Mouse (Mus musculus): ENCODE measurements at regions not wholly inside any gene's neighbourhood (a gene's known extent, or its start where the extent isn't known, plus 50 kb on each side); places are given as distances from the start of the nearest gene placed in this dataset.

GRCm38 (mm10) chr13:35212276-35212675 is 185.4 kb upstream of the Eci2 start:
- no peak for DNase-seq (ENCODE audit: low spot score in 2 of 2)

GRCm38 (mm10) chr13:35214219-35214618 is 187.3 kb upstream of the Eci2 start:
- no peak for DNase-seq (ENCODE audit: low spot score in 2 of 2)

- no peak for DNase-seq (ENCODE audit: low spot score in 2 of 2)
Observed at GRCm38 (mm10) chr13:35226142-35226829, 199.4 kb upstream of the Eci2 start.

GRCm38 (mm10) chr13:35226944-35227343 is 200.0 kb upstream of the Eci2 start:
- no peak for DNase-seq (ENCODE audit: low spot score in 2 of 2)

GRCm38 (mm10) chr13:35229601-35230000 is 202.7 kb upstream of the Eci2 start:
- DNase-seq (ENCODE audit: low spot score in 2 of 2), result no peak

GRCm38 (mm10) chr13:35233636-35234035 is 206.7 kb upstream of the Eci2 start:
- no peak for DNase-seq (ENCODE audit: low spot score in 2 of 2)

GRCm38 (mm10) chr13:35241443-35241842 is 214.5 kb upstream of the Eci2 start:
- peak; percentile 9 to 22 for DNase-seq (ENCODE audit: low spot score in 2 of 2)

- no peak for DNase-seq (ENCODE audit: low spot score in 2 of 2)
Observed at GRCm38 (mm10) chr13:35243946-35244345, 217.1 kb upstream of the Eci2 start.

GRCm38 (mm10) chr13:35257386-35257785 is 230.5 kb upstream of the Eci2 start:
- DNase-seq (ENCODE audit: low spot score in 2 of 2), result no peak

- no peak for DNase-seq (ENCODE audit: low spot score in 2 of 2)
Observed at GRCm38 (mm10) chr13:35258720-35259119, 231.8 kb upstream of the Eci2 start.

- DNase-seq (ENCODE audit: low spot score in 2 of 2), result no peak
Observed at GRCm38 (mm10) chr13:35283959-35284358, 257.1 kb upstream of the Eci2 start.

- DNase-seq (ENCODE audit: low spot score in 2 of 2), result no peak
Observed at GRCm38 (mm10) chr13:35302088-35302487, 275.2 kb upstream of the Eci2 start.

- DNase-seq (ENCODE audit: low spot score in 2 of 2), result no peak
Observed at GRCm38 (mm10) chr13:35316772-35317171, 289.9 kb upstream of the Eci2 start.

- DNase-seq (ENCODE audit: low spot score in 2 of 2), result no peak
Observed at GRCm38 (mm10) chr13:35326682-35327242, 299.9 kb upstream of the Eci2 start.

- no peak for DNase-seq (ENCODE audit: low spot score in 2 of 2)
Observed at GRCm38 (mm10) chr13:35328320-35328719, 301.4 kb upstream of the Eci2 start.

GRCm38 (mm10) chr13:35330926-35331325 is 304.0 kb upstream of the Eci2 start:
- no peak for DNase-seq (ENCODE audit: low spot score in 2 of 2)

GRCm38 (mm10) chr13:35345507-35346129 is 314.0 kb upstream of the Cdyl start:
- DNase-seq (ENCODE audit: low spot score in 2 of 2), result no peak

- no peak for DNase-seq (ENCODE audit: low spot score in 2 of 2)
Observed at GRCm38 (mm10) chr13:35348283-35348682, 311.4 kb upstream of the Cdyl start.

GRCm38 (mm10) chr13:35359345-35359744 is 300.3 kb upstream of the Cdyl start:
- no peak for DNase-seq (ENCODE audit: low spot score in 2 of 2)

GRCm38 (mm10) chr13:35377487-35377886 is 282.1 kb upstream of the Cdyl start:
- DNase-seq (ENCODE audit: low spot score in 2 of 2), result no peak

GRCm38 (mm10) chr13:35379500-35379899 is 280.1 kb upstream of the Cdyl start:
- no peak for DNase-seq (ENCODE audit: low spot score in 2 of 2)

- DNase-seq (ENCODE audit: low spot score in 2 of 2), result no peak
Observed at GRCm38 (mm10) chr13:35380224-35381009, 279.2 kb upstream of the Cdyl start.

Measured in frontal cortex, postnatal 10 days (tissue).